Mouse (Mus musculus): ENCODE measurements around the gene Tmem131. TPM values are rescaled to one million over a fixed set of nuclear protein-coding genes. Genes with fewer than 3 reads are reported as not detected.
"Not testable (repeated sequence)": the region's sequence is repeated elsewhere in the genome, so short reads cannot be mapped to it uniquely, and the experiment has no call there.

Tmem131 gene
- polyA plus RNA-seq, 1 experiment, result 12.1 TPM

- H3K27me3 ChIP-seq (replicated peaks), result no peaks in the 10 kb centered on the region
- H3K4me1 ChIP-seq, result peaks cover 58% of the 10 kb centered on the region
- no peak overlapping the region for H3K4me3 ChIP-seq (replicated peaks)
- H3K9me3 ChIP-seq, result no peaks in the 10 kb centered on the region
- H3K36me3 ChIP-seq (replicated peaks; ENCODE audit: low read length), result no peaks in the 10 kb centered on the region
- TF ChIP-seq FLI1 (IDR thresholded peaks at IDR 0.05; ENCODE audit: low read length), result no peak
- TF ChIP-seq GATA1 (IDR thresholded peaks at IDR 0.05; ENCODE audit: borderline replicate concordance, low read length), result no peak
Observed at GRCm38 (mm10) chr1:36894136-36894535, 49.3 kb downstream of the Tmem131 start.

DNA sequence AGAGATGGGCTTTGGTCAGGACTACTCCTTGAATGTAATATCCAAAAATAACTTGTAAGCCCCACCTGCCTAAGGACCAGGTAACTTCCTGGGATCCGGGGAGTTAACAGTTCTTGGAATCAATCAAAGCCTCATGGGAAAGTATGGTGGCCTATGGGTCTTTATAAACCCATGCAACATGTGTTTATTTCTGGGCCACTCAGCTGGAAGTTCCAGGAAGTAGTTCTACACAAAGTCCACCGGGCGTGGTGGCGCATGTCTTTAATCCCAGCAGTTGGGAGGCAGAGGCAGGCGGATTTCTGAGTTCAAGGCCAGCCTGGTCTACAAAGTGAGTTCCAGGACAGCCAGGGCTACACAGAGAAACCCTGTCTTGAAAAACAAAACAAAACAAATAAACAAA is 49.7 kb downstream of the Tmem131 start:
- H3K36me3 ChIP-seq (replicated peaks; ENCODE audit: low read length); H3K9me3 ChIP-seq; H3K27me3 ChIP-seq (replicated peaks); H3K4me3 ChIP-seq (replicated peaks): not testable (repeated sequence)
- peaks cover 59% of the 10 kb centered on the region for H3K4me1 ChIP-seq

DNA sequence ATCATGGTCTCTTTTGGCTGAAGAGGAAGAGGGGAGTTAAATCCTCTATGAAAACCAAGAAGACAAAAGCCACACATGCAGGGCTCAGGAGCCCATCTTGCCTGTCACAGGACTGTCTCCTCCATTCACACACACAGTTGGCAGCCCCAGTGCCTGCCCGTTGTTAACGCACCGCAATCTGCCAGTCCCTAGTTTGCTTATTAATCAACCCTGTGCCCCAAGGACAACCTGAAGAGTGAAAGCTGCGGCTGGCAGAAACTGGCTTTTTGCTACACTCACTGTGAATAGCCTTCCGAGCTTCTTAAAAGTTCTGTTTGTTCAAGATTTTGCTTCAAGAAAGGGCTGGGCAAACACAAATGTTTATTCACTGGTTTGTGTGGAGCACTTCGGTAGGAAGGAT is 50.3 kb downstream of the Tmem131 start:
- H3K4me3 ChIP-seq (replicated peaks), result no peak overlapping the region
- H3K4me1 ChIP-seq, result peaks cover 62% of the 10 kb centered on the region
- no peaks in the 10 kb centered on the region for H3K9me3 ChIP-seq
- no peaks in the 10 kb centered on the region for H3K27me3 ChIP-seq (replicated peaks)
- H3K36me3 ChIP-seq (replicated peaks; ENCODE audit: low read length), result peaks cover 7% of the 10 kb centered on the region
- TF ChIP-seq GATA1 (IDR thresholded peaks at IDR 0.05; ENCODE audit: borderline replicate concordance, low read length), result no peak
- no peak for TF ChIP-seq FLI1 (IDR thresholded peaks at IDR 0.05; ENCODE audit: low read length)

- Histone ChIP-seq H3K27me3 (replicated peaks) (no peaks in the 10 kb centered on the region), H3K9me3 (no peaks in the 10 kb centered on the region), H3K36me3 (replicated peaks; ENCODE audit: low read length) (peaks cover 11% of the 10 kb centered on the region), H3K4me3 (replicated peaks) (no peak overlapping the region), H3K4me1 (peaks cover 63% of the 10 kb centered on the region)
- no peak for TF ChIP-seq GATA1 (IDR thresholded peaks at IDR 0.05; ENCODE audit: borderline replicate concordance, low read length)
- TF ChIP-seq FLI1 (IDR thresholded peaks at IDR 0.05; ENCODE audit: low read length), result no peak
Observed at GRCm38 (mm10) chr1:36892461-36892860, 51.0 kb downstream of the Tmem131 start.

- Histone ChIP-seq H3K9me3 (no peaks in the 10 kb centered on the region), H3K4me3 (replicated peaks) (no peak overlapping the region), H3K27me3 (replicated peaks) (no peaks in the 10 kb centered on the region), H3K36me3 (replicated peaks; ENCODE audit: low read length) (peaks cover 36% of the 10 kb centered on the region), H3K4me1 (peaks cover 65% of the 10 kb centered on the region)
- TF ChIP-seq GATA1 (IDR thresholded peaks at IDR 0.05; ENCODE audit: borderline replicate concordance, low read length) (no peak), FLI1 (IDR thresholded peaks at IDR 0.05; ENCODE audit: low read length) (no peak)
Observed at GRCm38 (mm10) chr1:36889016-36889415, 54.5 kb downstream of the Tmem131 start.

GRCm38 (mm10) chr1:36887172-36887571 is 56.3 kb downstream of the Tmem131 start:
- Histone ChIP-seq H3K9me3 (no peaks in the 10 kb centered on the region), H3K4me3 (replicated peaks) (no peak overlapping the region), H3K4me1 (peaks cover 65% of the 10 kb centered on the region), H3K36me3 (replicated peaks; ENCODE audit: low read length) (peaks cover 40% of the 10 kb centered on the region), H3K27me3 (replicated peaks) (no peaks in the 10 kb centered on the region)
- TF ChIP-seq FLI1 (IDR thresholded peaks at IDR 0.05; ENCODE audit: low read length), result no peak
- TF ChIP-seq GATA1 (IDR thresholded peaks at IDR 0.05; ENCODE audit: borderline replicate concordance, low read length), result no peak

- TF ChIP-seq FLI1 (IDR thresholded peaks at IDR 0.05; ENCODE audit: low read length) (no peak), GATA1 (IDR thresholded peaks at IDR 0.05; ENCODE audit: borderline replicate concordance, low read length) (no peak)
- Histone ChIP-seq H3K36me3 (replicated peaks; ENCODE audit: low read length) (peaks cover 45% of the 10 kb centered on the region), H3K9me3 (no peaks in the 10 kb centered on the region), H3K27me3 (replicated peaks) (no peaks in the 10 kb centered on the region), H3K4me3 (replicated peaks) (no peak overlapping the region), H3K4me1 (peaks cover 66% of the 10 kb centered on the region)
Observed at GRCm38 (mm10) chr1:36886489-36886888, 57.0 kb downstream of the Tmem131 start.

DNA sequence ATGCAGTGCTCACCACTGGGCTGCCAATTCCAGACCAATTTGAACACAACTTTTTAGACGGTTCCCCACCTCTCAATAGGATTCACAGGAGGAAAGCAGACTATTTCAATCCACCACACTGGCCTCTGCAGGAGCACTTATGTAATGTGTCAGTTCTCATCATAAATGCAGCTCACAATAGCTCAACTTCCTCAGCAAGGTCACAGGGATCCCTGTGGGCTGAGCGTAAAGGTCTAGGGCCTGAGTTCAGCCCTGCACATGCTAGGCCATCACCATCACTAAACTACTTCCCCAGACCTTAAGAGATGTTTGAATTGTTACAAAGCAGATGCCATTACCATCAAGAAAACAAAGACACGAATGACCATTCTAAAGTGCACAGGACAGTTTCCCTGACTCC is 58.9 kb downstream of the Tmem131 start:
- peaks cover 60% of the 10 kb centered on the region for H3K4me1 ChIP-seq
- H3K9me3 ChIP-seq, result no peaks in the 10 kb centered on the region
- no peak for TF ChIP-seq GATA1 (IDR thresholded peaks at IDR 0.05; ENCODE audit: borderline replicate concordance, low read length)
- no peak for TF ChIP-seq FLI1 (IDR thresholded peaks at IDR 0.05; ENCODE audit: low read length)
- H3K36me3 ChIP-seq (replicated peaks; ENCODE audit: low read length), result peaks cover 65% of the 10 kb centered on the region
- no peaks in the 10 kb centered on the region for H3K27me3 ChIP-seq (replicated peaks)
- no peak overlapping the region for H3K4me3 ChIP-seq (replicated peaks)

DNA sequence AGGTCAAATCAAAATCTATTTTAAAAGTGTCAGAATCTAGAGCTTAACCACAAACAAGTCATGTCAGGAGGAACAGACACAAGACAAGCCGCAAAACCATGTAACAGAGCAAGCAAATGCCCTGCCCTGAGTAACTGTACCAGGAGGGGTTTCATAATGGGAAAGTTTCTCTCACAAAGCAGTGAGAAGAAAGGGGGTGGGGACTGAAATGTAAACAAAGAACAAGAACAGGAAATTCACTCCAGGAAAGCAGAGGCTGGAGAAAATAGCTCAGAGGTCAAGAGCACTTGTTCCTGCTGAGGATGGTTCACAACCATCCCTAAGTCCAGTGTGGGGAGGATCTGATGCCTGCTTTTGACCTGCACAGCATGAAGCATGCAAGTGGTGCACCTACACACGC is 59.7 kb downstream of the Tmem131 start:
- peaks cover 61% of the 10 kb centered on the region for H3K4me1 ChIP-seq
- H3K36me3 ChIP-seq (replicated peaks; ENCODE audit: low read length), result peaks cover 66% of the 10 kb centered on the region
- H3K27me3 ChIP-seq (replicated peaks), result no peaks in the 10 kb centered on the region
- H3K9me3 ChIP-seq, result no peaks in the 10 kb centered on the region
- peak overlapping the region; percentile 50 for H3K4me3 ChIP-seq (replicated peaks)
- no peak for TF ChIP-seq GATA1 (IDR thresholded peaks at IDR 0.05; ENCODE audit: borderline replicate concordance, low read length)
- no peak for TF ChIP-seq FLI1 (IDR thresholded peaks at IDR 0.05; ENCODE audit: low read length)

GRCm38 (mm10) chr1:36879154-36879553 is 64.3 kb downstream of the Tmem131 start:
- no peaks in the 10 kb centered on the region for H3K9me3 ChIP-seq
- H3K4me3 ChIP-seq (replicated peaks), result no peak overlapping the region
- no peak for TF ChIP-seq GATA1 (IDR thresholded peaks at IDR 0.05; ENCODE audit: borderline replicate concordance, low read length)
- no peak for TF ChIP-seq FLI1 (IDR thresholded peaks at IDR 0.05; ENCODE audit: low read length)
- H3K27me3 ChIP-seq (replicated peaks), result no peaks in the 10 kb centered on the region
- H3K4me1 ChIP-seq, result peaks cover 53% of the 10 kb centered on the region
- peaks cover 38% of the 10 kb centered on the region for H3K36me3 ChIP-seq (replicated peaks; ENCODE audit: low read length)

GRCm38 (mm10) chr1:36877126-36877525 is 66.3 kb downstream of the Tmem131 start:
- Histone ChIP-seq H3K9me3 (no peaks in the 10 kb centered on the region), H3K27me3 (replicated peaks) (no peaks in the 10 kb centered on the region), H3K4me3 (replicated peaks) (no peak overlapping the region), H3K36me3 (replicated peaks; ENCODE audit: low read length) (peaks cover 39% of the 10 kb centered on the region), H3K4me1 (peaks cover 43% of the 10 kb centered on the region)
- TF ChIP-seq GATA1 (IDR thresholded peaks at IDR 0.05; ENCODE audit: borderline replicate concordance, low read length), result no peak
- no peak for TF ChIP-seq FLI1 (IDR thresholded peaks at IDR 0.05; ENCODE audit: low read length)
